Mouse (Mus musculus) olfactory bulb, adult 2 months (tissue): ENCODE measurements around the gene Nxnl1. TPM values are rescaled to one million over a fixed set of nuclear protein-coding genes. Genes with fewer than 3 reads are reported as not detected.
A peak's percentile ranks its signal among the peaks of the same experiment; 100 is the strongest.
"Not testable (repeated sequence)": the region's sequence is repeated elsewhere in the genome, so short reads cannot be mapped to it uniquely, and the experiment has no call there.

ENCODE experiments used
- H3K27ac ChIP-seq: fragments of 200-500 bp; 2 replicates; pipeline ENCODE4 v1.5.1; 2012; ENCODE audit warnings: low read depth, low read length; ENCODE audit not compliant: insufficient read depth
- H3K4me1 ChIP-seq: fragments of 200-500 bp; 2 replicates; pipeline ENCODE4 v1.6.1; 2012; ENCODE audit warnings: low read length; ENCODE audit not compliant: control insufficient read depth, insufficient read depth
- H3K4me3 ChIP-seq: fragments of 200-500 bp; 2 replicates; pipeline ENCODE4 v1.5.1; 2012; ENCODE audit warnings: mild to moderate bottlenecking, low read depth, low read length, moderate library complexity; ENCODE audit not compliant: insufficient read depth
- CTCF ChIP-seq: fragments of 200-500 bp; IDR thresholded peaks from 2 replicates; pipeline ENCODE4 v1.5.1; 2012; ENCODE audit warnings: low read depth, mild to moderate bottlenecking, low read length, moderate library complexity; ENCODE audit not compliant: insufficient read depth
- POLR2A ChIP-seq: fragments of 200-500 bp; IDR thresholded peaks from 2 replicates; pipeline ENCODE4 v1.6.1; 2012; ENCODE audit warnings: mild to moderate bottlenecking, low read depth, low read length, moderate library complexity; ENCODE audit not compliant: insufficient read depth
- WGBS: fragments of 180-500 bp; shearing (Covaris S2); methylation state at CpG from one replicate; pipeline ENCODE4 v1.1.7; 2018; 5-methylcytosine and 5-hydroxymethylcytosine counted together
- polyA plus RNA-seq: library from polyadenylated mRNA; stranded (reverse); fragments of >200 nt; gene quantifications from 2 replicates; pipeline ENCODE4 v1.2.4, GENCODE M21; 2012; ENCODE audit warnings: low replicate concordance; ENCODE audit not compliant: missing spikeins, insufficient read depth, insufficient read length

Gene Nxnl1
- polyA plus RNA-seq, 1 experiment = not detected

DNA sequence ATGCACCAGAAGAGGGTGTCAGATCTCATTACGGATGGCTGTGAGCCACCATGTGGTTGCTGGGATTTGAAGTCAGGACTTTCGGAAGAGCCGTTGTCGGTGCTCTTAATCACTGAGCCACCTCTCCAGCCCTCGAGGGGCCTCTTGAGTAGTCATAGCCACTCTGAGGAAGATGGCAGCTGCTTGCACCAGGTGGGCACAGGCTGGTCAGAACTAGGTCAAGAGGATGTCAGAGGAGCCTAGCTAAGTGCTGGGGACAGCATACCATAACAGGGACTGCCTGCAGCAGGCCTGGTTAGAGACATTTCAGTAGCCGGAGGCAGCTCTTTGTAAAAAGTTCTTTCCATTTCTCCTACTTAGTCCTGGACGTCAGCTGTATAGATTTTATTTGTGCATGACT, 15.6 kb downstream of the Nxnl1 start:
- TF ChIP-seq CTCF (no peak), POLR2A (no peak)
- WGBS = 72% methylated on average over 7 of the region's 7 CpGs
- no peak overlapping the region for H3K27ac ChIP-seq

GRCm38 (mm10) chr8:71547590-71547989, 18.8 kb downstream of the Nxnl1 start:
- Histone ChIP-seq H3K4me1 (peaks cover 10% of the 10 kb centered on the region), H3K4me3 (no peak overlapping the region), H3K27ac (no peak overlapping the region)
- WGBS = 82% methylated on average over 7 of the region's 7 CpGs
- TF ChIP-seq POLR2A (no peak), CTCF (no peak)

More for the DNA sequence above, 15.6 kb downstream of the Nxnl1 start:
- H3K4me1 ChIP-seq = no peaks in the 10 kb centered on the region
- no peak overlapping the region for H3K4me3 ChIP-seq

GRCm38 (mm10) chr8:71545053-71545452, 21.3 kb downstream of the Nxnl1 start:
- H3K27ac ChIP-seq = no peak overlapping the region
- H3K4me1 ChIP-seq = peaks cover 10% of the 10 kb centered on the region
- TF ChIP-seq CTCF (no peak), POLR2A (no peak)
- 89% methylated on average over 11 of the region's 11 CpGs for WGBS
- no peak overlapping the region for H3K4me3 ChIP-seq

DNA sequence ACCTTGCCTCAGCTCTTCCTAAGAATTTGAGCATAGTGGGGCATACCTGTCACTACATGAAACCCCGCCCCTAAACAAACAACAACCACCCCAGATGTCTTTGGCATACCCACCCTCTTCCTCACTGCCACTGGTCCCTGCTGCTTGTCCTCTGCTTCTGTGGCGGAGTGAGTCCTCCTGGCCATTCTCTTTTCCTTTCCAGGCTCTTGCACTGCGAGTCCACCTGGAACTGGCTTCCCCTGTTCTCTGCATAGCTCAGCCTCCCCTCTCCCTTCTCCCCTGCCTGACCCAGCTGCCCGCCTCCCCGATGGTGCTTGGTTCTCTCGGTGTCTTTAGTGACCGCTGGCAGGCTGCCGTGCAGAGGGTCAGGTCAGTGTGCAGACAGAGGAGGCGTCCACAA, 22.6 kb downstream of the Nxnl1 start:
- TF ChIP-seq POLR2A = no peak
- TF ChIP-seq CTCF = no peak
- peak overlapping the region; percentile 85; the same call in 1 of the 2 replicates for H3K4me3 ChIP-seq
- WGBS = 87% methylated on average over 9 of the region's 9 CpGs
- H3K4me1 ChIP-seq = peaks cover 10% of the 10 kb centered on the region
- H3K27ac ChIP-seq = no peak overlapping the region

GRCm38 (mm10) chr8:71542632-71543343, 23.6 kb downstream of the Nxnl1 start, which contains the start of gene Mvb12a:
Gene Mvb12a, plus strand, starts transcription at chr8:71542922.
- 0 out of 2 replicates have a peak, but pooled peaks have one; percentile 23 for TF ChIP-seq POLR2A
- no peak for TF ChIP-seq CTCF
- Histone ChIP-seq H3K4me3 (peak within 1 kb of the TSS; percentile 85), H3K27ac (0 out of 2 replicates have a peak within 1 kb of the TSS, but pooled peaks have one; percentile 23), H3K4me1 (peaks cover 10% of the 10 kb centered on the region)
- under 1% methylated on average over 54 of the region's 55 CpGs for WGBS

GRCm38 (mm10) chr8:71537028-71537867, 29.2 kb downstream of the Nxnl1 start, which contains the start of gene Bst2:
Gene Bst2, minus strand, starts transcription at chr8:71537456.
- Histone ChIP-seq H3K4me3 (peak within 1 kb of the TSS; percentile 46), H3K27ac (no peak within 1 kb of the TSS), H3K4me1 (peaks cover 10% of the 10 kb centered on the region)
- WGBS = 7% methylated on average over 37 of the region's 37 CpGs
- TF ChIP-seq POLR2A (no peak), CTCF (no peak)

DNA sequence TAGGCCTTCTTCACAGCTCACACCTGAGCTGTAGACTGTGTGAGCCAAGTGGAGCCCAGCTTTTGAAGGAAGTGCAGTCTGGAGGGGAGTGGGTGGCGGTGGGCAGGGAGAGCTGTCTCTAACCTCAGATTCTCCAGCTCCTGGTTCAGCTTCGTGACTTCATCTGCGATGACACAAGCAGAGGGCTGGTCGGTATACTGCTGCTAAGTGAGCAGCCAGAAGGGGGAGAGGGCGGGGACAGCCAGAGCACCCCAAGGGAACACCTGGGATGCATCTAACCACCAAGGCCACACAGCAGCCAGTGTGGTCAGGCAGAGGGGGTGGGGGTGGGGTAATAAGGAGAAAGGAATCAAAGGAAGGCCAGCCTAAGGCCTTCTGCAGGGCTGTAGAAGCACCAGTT, 30.7 kb downstream of the Nxnl1 start:
- peaks cover 10% of the 10 kb centered on the region for H3K4me1 ChIP-seq
- TF ChIP-seq CTCF = no peak
- TF ChIP-seq POLR2A = no peak
- 79% methylated on average over 5 of the region's 5 CpGs for WGBS
- H3K27ac ChIP-seq = no peak overlapping the region
- H3K4me3 ChIP-seq = no peak overlapping the region

DNA sequence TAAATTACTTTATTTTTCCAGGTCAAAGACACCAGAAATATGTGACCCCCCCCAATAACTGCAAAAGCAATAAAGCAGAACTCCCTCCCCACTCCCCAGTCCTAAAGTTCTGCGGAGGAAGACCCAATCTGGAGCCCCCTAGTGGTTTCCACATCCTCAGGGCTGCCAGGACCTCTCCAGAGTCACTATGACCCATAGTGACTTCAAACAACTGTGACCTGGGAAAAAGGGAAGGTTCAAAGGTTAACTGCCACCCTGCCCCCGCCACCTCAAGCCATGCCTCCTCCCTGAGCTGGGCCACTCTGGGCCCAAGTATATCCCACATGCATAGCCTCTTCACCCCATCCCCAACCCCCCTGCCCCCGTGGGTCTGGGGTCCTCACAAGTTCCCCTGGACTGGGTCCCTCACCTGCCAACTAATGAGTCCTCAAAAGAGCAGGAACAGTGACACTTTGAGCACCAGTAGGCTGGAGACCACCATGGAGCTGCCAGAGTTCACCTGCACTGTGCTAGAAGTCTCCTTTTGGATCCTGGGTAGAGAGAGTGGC, 32.1 kb downstream of the Nxnl1 start:
- TF ChIP-seq POLR2A = no peak
- TF ChIP-seq CTCF = no peak
- Histone ChIP-seq H3K27ac (no peak overlapping the region), H3K4me3 (no peak overlapping the region), H3K4me1 (peaks cover 10% of the 10 kb centered on the region)
- WGBS = 46% methylated on average over 3 of the region's 3 CpGs

DNA sequence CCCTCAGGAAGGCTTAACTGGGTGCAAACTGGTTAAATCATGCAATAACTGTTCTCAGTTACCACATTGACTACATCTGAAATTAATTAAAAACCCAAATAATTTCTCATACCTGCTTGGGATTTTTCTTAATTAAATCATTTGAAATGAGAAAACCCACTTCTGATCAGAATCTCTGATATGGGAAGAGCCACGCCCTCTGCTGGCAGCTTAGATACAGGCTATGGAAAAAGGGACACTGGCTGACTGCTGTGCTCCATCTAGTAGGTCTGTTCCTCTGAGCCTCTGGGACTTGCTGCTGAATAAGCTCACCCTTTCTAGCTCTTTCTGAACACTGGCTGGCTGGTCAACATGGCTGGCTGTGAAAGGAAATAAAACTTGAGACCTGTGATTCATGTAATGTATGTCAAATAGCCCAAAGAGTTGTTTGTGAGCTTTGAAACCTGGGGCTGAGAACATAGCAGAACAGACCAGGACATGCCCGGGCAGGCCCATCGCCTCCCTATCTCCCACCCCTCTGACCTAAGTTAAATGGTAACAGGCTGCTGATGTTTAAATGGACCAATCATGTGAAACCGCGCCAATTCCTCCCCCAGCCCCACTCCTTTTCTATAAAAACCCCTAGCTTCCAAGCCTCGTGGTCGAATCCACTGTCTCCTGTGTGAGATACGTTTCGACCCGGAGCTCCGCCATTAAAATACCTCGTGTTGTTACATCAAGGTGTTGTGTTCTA, 35.5 kb downstream of the Nxnl1 start:
- H3K27ac ChIP-seq, H3K4me1 ChIP-seq, H3K4me3 ChIP-seq: not testable (repeated sequence)
- 72% methylated on average over 8 of the region's 12 CpGs for WGBS
